Mouse (Mus musculus) liver, embryonic 11.5 days (tissue): ENCODE measurements at regions not wholly inside any gene's neighbourhood (a gene's known extent, or its start where the extent isn't known, plus 50 kb on each side); places are given as distances from the start of the nearest gene placed in this dataset.

Source experiments
- ATAC-seq: fragments of 200-750 bp; cut with Nextera tagmentation; replicated peaks from 2 replicates; pipeline ENCODE4 v1.8.0; 2017; ENCODE audit warnings: moderate number of reproducible peaks, mild to moderate bottlenecking, moderate TSS enrichment, moderate library complexity; ENCODE audit not compliant: low FRiP score
- DNase-seq: peaks from one replicate; pipeline ENCODE4 v3.0.0-alpha.2; 2017; ENCODE audit warnings: low spot score
- H3K27ac ChIP-seq: fragments of 300-500 bp; sonication (generic); 2 replicates; pipeline ENCODE4 v1.5.1; 2014; ENCODE audit warnings: mild to moderate bottlenecking, low read depth, low read length, control low read depth
- H3K27me3 ChIP-seq: fragments of 300-500 bp; sonication (generic); replicated peaks from 2 replicates; pipeline ENCODE4 v1.6.1; 2014; ENCODE audit warnings: low read length, mixed read lengths; ENCODE audit not compliant: control insufficient read depth, insufficient read depth
- H3K36me3 ChIP-seq: fragments of 300-500 bp; sonication (generic); 2 replicates; pipeline ENCODE4 v1.6.1; 2014; ENCODE audit warnings: mild to moderate bottlenecking, low read length, moderate library complexity, mixed read lengths; ENCODE audit not compliant: control insufficient read depth, insufficient read depth
- H3K4me1 ChIP-seq: fragments of 300-500 bp; sonication (generic); replicated peaks from 2 replicates; pipeline ENCODE4 v1.6.1; 2014; ENCODE audit warnings: low read length, mixed read lengths; ENCODE audit not compliant: control insufficient read depth, insufficient read depth
- H3K4me2 ChIP-seq: fragments of 300-500 bp; sonication (generic); 2 replicates; pipeline ENCODE4 v1.6.1; 2014; ENCODE audit warnings: mild to moderate bottlenecking, control low read depth, moderate library complexity
- H3K4me3 ChIP-seq: fragments of 300-500 bp; sonication (generic); 2 replicates; pipeline ENCODE4 v1.5.1; 2014; ENCODE audit warnings: low read depth, low read length, control low read depth
- H3K9ac ChIP-seq: fragments of 300-500 bp; sonication (generic); 2 replicates; pipeline ENCODE4 v1.6.1; 2014; ENCODE audit warnings: low read depth, low read length, control low read depth
- H3K9me3 ChIP-seq: fragments of 300-500 bp; sonication (generic); 2 replicates; pipeline ENCODE4 v1.6.1; 2016; ENCODE audit warnings: low read length, inconsistent platforms, mixed read lengths; ENCODE audit not compliant: control insufficient read depth
- whole genome bisulfite sequencing: fragments of 180-500 bp; shearing (Covaris S2); extraction: QIAGEN DNeasy Blood & Tissue Kit; methylation state at CpG from one replicate; pipeline ENCODE4 v1.1.7; 2014; 5-methylcytosine and 5-hydroxymethylcytosine counted together

- H3K27ac ChIP-seq: no peak overlapping the region
- DNase-seq (no peak), ATAC-seq (no peak)
- H3K27me3 ChIP-seq: no peaks in the 10 kb centered on the region
- no peaks in the 10 kb centered on the region for H3K36me3 ChIP-seq
- H3K9ac ChIP-seq: no peak overlapping the region
- H3K9me3 ChIP-seq: peaks cover 2% of the 10 kb centered on the region; the same call in 1 of the 2 replicates
- no peaks in the 10 kb centered on the region for H3K4me1 ChIP-seq
- WGBS: 56% methylated on average over 2 of the region's 2 CpGs
- H3K4me3 ChIP-seq: no peak overlapping the region
- H3K4me2 ChIP-seq: no peak overlapping the region
Measured at GRCm38 (mm10) chr1:21132340-21132739, 53.3 kb upstream of the Tram2 start.

- Histone ChIP-seq H3K4me2 (no peak overlapping the region), H3K9ac (no peak overlapping the region), H3K27me3 (no peaks in the 10 kb centered on the region), H3K4me3 (no peak overlapping the region), H3K36me3 (no peaks in the 10 kb centered on the region), H3K27ac (no peak overlapping the region), H3K9me3 (no peaks in the 10 kb centered on the region), H3K4me1 (no peaks in the 10 kb centered on the region)
- DNase-seq: no peak
- ATAC-seq: no peak
- 70% methylated on average over 4 of the region's 4 CpGs for WGBS
Measured at GRCm38 (mm10) chr1:21146961-21147360, 67.9 kb upstream of the Tram2 start.

GRCm38 (mm10) chr1:21161742-21162141, 56.6 kb upstream of the Tmem14a start:
- no peak overlapping the region for H3K4me2 ChIP-seq
- 17% methylated on average over 5 of the region's 5 CpGs for WGBS
- ATAC-seq: no peak

GRCm38 (mm10) chr1:21166287-21166733, 52.1 kb upstream of the Tmem14a start:
- no peaks in the 10 kb centered on the region for H3K4me1 ChIP-seq
- peak; percentile 85 for ATAC-seq
- no peaks in the 10 kb centered on the region for H3K9me3 ChIP-seq
- H3K4me2 ChIP-seq: peak overlapping the region; percentile 69
- no peaks in the 10 kb centered on the region for H3K36me3 ChIP-seq
- peak overlapping the region; percentile 34 for H3K4me3 ChIP-seq
- WGBS: 1% methylated on average over 15 of the region's 15 CpGs
- peak overlapping the region; percentile 40; the same call in 1 of the 2 replicates for H3K9ac ChIP-seq
- DNase-seq: peak; percentile 76
- no peaks in the 10 kb centered on the region for H3K27me3 ChIP-seq
- H3K27ac ChIP-seq: no peak overlapping the region

More at GRCm38 (mm10) chr1:21161742-21162141, 56.6 kb upstream of the Tmem14a start:
- H3K36me3 ChIP-seq: no peaks in the 10 kb centered on the region
- H3K4me3 ChIP-seq: no peak overlapping the region
- H3K27me3 ChIP-seq: no peaks in the 10 kb centered on the region
- no peak overlapping the region for H3K9ac ChIP-seq
- peak; percentile 56 for DNase-seq
- no peaks in the 10 kb centered on the region for H3K9me3 ChIP-seq
- H3K27ac ChIP-seq: no peak overlapping the region
- no peaks in the 10 kb centered on the region for H3K4me1 ChIP-seq

GRCm38 (mm10) chr1:21166762-21167161, 51.6 kb upstream of the Tmem14a start:
- peak overlapping the region; percentile 40; the same call in 1 of the 2 replicates for H3K9ac ChIP-seq

More at GRCm38 (mm10) chr1:21166762-21167161, 51.6 kb upstream of the Tmem14a start:
- Histone ChIP-seq H3K4me2 (peak overlapping the region; percentile 69), H3K9me3 (no peaks in the 10 kb centered on the region), H3K4me1 (no peaks in the 10 kb centered on the region), H3K27ac (no peak overlapping the region), H3K27me3 (no peaks in the 10 kb centered on the region), H3K4me3 (peak overlapping the region; percentile 34; the same call in 1 of the 2 replicates), H3K36me3 (no peaks in the 10 kb centered on the region)
- ATAC-seq: no peak
- DNase-seq: no peak
- 72% methylated on average over 4 of the region's 4 CpGs for WGBS
